Mouse (Mus musculus) neural tube, embryonic 12.5 days (tissue): Measurements from ENCODE around the gene Cyth2. TPM values are rescaled to one million over a fixed set of nuclear protein-coding genes. Genes with fewer than 3 reads are reported as not detected.

Source experiments
- ATAC-seq: fragments of 200-750 bp; cut with Nextera tagmentation; 2 replicates; pipeline ENCODE4 v1.8.0; 2017; ENCODE audit warnings: low read depth, mild to moderate bottlenecking, moderate TSS enrichment, moderate library complexity; ENCODE audit not compliant: low FRiP score
- H3K27ac ChIP-seq: fragments of 300-500 bp; sonication (generic); 2 replicates; pipeline ENCODE4 v1.5.1; 2016
- H3K27me3 ChIP-seq: fragments of 300-500 bp; sonication (generic); replicated peaks from 2 replicates; pipeline ENCODE4 v1.6.1; 2016; ENCODE audit warnings: mild to moderate bottlenecking
- H3K36me3 ChIP-seq: fragments of 300-500 bp; sonication (generic); 2 replicates; pipeline ENCODE4 v1.6.1; 2016; ENCODE audit warnings: mild to moderate bottlenecking
- H3K4me1 ChIP-seq: fragments of 300-500 bp; sonication (generic); 2 replicates; pipeline ENCODE4 v1.6.1; 2016
- H3K4me2 ChIP-seq: fragments of 300-500 bp; sonication (generic); replicated peaks from 2 replicates; pipeline ENCODE4 v1.6.1; 2016; ENCODE audit warnings: mild to moderate bottlenecking
- H3K4me3 ChIP-seq: fragments of 300-500 bp; sonication (generic); 2 replicates; pipeline ENCODE4 v1.5.1; 2016
- H3K9ac ChIP-seq: fragments of 300-500 bp; sonication (generic); 2 replicates; pipeline ENCODE4 v1.6.1; 2016; ENCODE audit warnings: mild to moderate bottlenecking
- H3K9me3 ChIP-seq: fragments of 300-500 bp; sonication (generic); 2 replicates; pipeline ENCODE4 v1.6.1; 2016; ENCODE audit warnings: mild to moderate bottlenecking
- WGBS: fragments of 180-500 bp; shearing (Covaris S2); methylation state at CpG from one replicate; pipeline ENCODE4 v1.1.7; 2016; 5-methylcytosine and 5-hydroxymethylcytosine counted together
- polyA plus RNA-seq: library from polyadenylated mRNA; unstranded; fragments of >200 nt; fragmentation: Nextera tagmentation; extraction: Ambion mirVana; gene quantifications from 2 replicates; pipeline ENCODE4 v1.2.1, GENCODE M21; 2016

The Cyth2 gene
- 305 and 308 TPM in 2 replicates for polyA plus RNA-seq

DNA sequence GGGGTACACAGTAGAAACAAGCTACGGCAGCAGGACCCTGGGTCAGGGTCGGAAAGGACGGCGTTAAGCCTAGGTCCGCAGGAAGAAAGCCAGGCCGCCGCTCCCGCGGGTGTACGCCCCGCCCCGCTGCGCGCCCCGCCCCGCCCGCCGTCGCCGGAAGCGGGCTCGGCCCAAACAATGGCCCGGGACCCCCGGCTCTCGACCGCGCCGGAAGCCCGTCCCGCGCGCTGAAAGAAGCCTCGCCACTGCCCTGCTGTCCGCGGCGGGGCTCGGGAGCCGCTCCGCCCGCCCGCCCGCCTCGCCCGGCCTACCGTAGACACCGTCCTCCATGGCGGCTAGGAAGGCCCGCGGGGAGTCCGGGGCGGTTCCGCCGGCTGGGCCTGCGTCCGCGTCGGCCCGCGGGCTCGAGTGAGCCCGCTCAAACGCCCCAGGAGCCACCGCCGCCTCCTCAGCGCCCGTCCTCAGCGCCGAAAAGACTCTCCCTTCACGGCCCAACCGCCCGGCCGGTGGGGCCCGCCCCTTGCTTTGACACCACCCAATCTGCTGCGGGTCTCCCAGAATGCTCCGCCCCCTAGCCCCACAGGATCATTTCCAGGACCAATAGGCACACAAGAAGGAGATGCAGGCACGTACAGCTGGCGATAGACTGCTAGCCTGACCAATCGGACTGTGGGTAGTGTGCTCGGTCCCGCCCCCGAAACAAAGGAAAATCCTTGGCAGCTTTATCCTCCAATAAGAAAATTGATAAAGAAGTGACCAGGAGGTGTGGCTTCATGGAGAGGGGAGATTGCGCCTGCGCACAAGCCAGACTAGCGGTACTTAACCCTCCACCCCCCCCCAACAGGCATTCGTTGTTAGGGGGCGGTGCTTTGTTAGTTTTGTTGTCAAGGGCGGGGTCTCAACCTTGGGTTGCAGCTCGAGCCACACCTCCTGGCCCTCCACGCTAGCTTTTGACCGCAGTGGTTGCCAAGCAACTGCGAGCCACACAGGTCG, at the start of gene Cyth2:
Gene Cyth2, minus strand, starts transcription at position 795 of the 993 bp plus-strand sequence.
- WGBS, result under 1% methylated on average over 89 of the region's 92 CpGs
- Histone ChIP-seq H3K27me3 (peaks cover 4% of the 10 kb centered on the region; the same call in 1 of the 2 replicates), H3K36me3 (peaks cover 39% of the 10 kb centered on the region), H3K4me1 (peaks cover 26% of the 10 kb centered on the region), H3K9ac (peak within 1 kb of the TSS; percentile 100), H3K4me3 (peak within 1 kb of the TSS; percentile 96), H3K9me3 (no peaks in the 10 kb centered on the region), H3K27ac (peak within 1 kb of the TSS; percentile 100), H3K4me2 (peak within 1 kb of the TSS; percentile 92)
- ATAC-seq, result peak; percentile 99

DNA sequence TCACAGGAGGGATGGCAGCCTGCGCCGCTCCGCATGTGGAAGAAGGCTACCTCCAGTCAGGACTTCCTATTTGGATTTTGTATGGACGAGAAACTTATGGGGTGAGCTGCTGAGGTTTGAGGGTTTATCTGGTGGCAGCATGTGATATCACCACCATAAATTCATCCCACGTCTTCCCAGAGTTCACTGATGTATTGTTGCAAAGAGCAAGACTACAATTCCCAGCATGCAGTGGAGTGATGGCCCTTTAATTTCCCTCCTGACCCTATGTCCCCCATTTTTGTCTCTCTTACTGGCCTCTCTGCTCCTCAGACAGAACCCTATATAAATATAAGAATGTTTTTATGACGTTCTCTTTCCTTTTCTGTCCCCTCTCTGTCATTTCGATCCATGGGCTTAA, 48.4 kb upstream of the Cyth2 start:
- H3K27ac ChIP-seq, result no peak overlapping the region
- H3K27me3 ChIP-seq, result peaks cover 46% of the 10 kb centered on the region
- H3K4me2 ChIP-seq, result no peak overlapping the region
- no peaks in the 10 kb centered on the region for H3K9me3 ChIP-seq
- H3K4me1 ChIP-seq, result peaks cover 33% of the 10 kb centered on the region
- H3K9ac ChIP-seq, result no peak overlapping the region
- no peak overlapping the region for H3K4me3 ChIP-seq
- WGBS, result 84% methylated on average over 7 of the region's 7 CpGs
- ATAC-seq, result no peak
- H3K36me3 ChIP-seq, result no peaks in the 10 kb centered on the region

DNA sequence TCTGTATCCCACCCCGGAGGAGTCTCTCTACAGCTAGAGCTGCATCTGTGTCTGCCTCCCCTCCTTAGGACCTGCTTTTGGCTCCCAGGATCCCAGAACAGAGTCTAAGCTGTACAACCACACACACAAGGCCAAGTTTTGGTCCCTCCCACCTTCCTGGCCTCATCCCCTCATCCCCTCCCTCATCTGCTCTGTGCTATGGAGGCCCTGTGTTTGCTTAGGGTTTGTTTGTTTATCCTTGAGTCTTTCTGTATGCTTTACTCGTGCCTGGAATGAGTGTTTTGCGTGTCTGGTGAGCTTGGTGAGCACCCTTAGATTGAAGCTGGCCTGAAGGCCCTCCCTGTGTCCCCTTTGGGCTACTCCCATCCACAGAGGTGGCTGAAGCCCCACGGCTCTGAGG, 44.6 kb upstream of the Cyth2 start:
- Histone ChIP-seq H3K4me3 (no peak overlapping the region), H3K27ac (no peak overlapping the region), H3K27me3 (peaks cover 46% of the 10 kb centered on the region), H3K4me2 (0 out of 2 replicates have a peak overlapping the region, but pooled peaks have one; percentile 1), H3K9me3 (no peaks in the 10 kb centered on the region), H3K9ac (no peak overlapping the region), H3K36me3 (no peaks in the 10 kb centered on the region), H3K4me1 (peaks cover 23% of the 10 kb centered on the region)
- ATAC-seq, result no peak
- 77% methylated on average over 4 of the region's 4 CpGs for WGBS

DNA sequence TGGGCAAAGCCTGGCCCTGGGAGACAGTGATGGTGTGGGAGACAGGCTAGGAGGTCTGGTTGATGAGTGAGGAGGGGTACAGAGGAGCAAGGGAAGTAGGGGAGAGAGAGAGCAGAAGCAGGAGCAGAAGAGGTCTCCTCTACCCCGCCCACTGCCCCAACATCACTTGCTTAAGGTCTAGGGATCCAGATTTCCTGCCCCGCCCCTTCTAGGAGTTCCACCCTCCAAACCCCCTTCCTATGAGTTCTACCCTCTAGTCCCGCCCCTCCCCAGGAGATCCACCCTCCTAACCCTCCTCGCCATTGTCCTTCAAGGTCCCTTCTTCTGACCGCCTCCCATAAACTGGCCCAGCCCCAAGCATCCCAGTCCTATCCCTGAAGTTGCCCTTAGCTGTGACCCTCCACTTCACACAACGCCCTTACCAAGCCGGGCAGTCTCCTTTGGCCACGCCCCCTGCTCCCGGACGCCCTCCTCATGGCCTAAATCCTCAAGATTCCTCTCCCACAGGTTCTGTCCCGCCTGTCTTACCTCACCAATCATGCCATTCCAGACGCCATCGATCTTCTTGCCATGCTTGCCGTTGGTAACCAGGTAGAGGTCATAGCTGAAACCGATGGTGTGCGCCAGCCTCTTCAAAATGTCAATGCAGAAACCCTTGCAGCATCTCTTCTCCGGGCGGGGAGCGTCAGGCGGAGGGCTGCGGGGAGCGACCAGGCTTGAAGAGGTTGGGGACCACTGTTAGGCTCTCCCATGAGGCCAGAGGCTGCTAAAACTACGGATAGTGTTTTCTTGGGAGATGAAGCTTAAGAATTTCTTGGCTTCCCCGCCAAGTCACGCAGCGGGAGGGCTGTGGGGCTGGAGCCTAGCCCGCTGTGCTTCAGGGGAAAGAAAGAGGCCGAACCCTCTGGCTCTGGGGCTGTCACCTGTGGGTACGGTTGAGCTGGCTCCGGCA, 42.8 kb upstream of the Cyth2 start:
- Histone ChIP-seq H3K4me2 (peak overlapping the region; percentile 58), H3K36me3 (no peaks in the 10 kb centered on the region), H3K9me3 (no peaks in the 10 kb centered on the region), H3K9ac (peak overlapping the region; percentile 38; the same call in 1 of the 2 replicates), H3K27ac (no peak overlapping the region), H3K27me3 (peaks cover 41% of the 10 kb centered on the region), H3K4me1 (peaks cover 23% of the 10 kb centered on the region), H3K4me3 (peak overlapping the region; percentile 23)
- 3% methylated on average over 30 of the region's 30 CpGs for WGBS
- ATAC-seq, result 0 out of 2 replicates have a peak, but pooled peaks have one; percentile 22

DNA sequence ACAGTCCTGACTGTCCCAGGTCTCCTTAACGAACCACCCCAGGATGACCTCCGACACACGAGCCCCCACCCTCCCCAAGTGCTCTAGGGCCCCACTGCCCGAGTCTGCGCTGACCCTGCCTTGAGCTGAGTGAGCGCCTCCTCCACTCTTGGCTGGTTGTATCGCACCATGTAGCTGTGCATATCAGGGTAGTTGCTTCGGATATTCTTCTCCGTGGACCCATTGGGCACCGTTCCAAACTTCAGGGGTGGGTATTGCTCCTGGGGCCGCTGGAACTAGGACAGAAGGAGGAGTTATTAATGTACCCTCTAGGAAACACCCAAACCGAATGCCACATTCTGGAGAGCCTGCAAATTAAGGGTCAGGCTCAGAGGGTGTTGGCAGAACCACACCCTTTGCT, 38.7 kb upstream of the Cyth2 start:
- no peak for ATAC-seq
- H3K4me2 ChIP-seq, result no peak overlapping the region
- H3K4me1 ChIP-seq, result peaks cover 10% of the 10 kb centered on the region
- H3K4me3 ChIP-seq, result no peak overlapping the region
- H3K27ac ChIP-seq, result no peak overlapping the region
- H3K9me3 ChIP-seq, result no peaks in the 10 kb centered on the region
- H3K27me3 ChIP-seq, result peaks cover 27% of the 10 kb centered on the region
- H3K9ac ChIP-seq, result no peak overlapping the region
- WGBS, result 90% methylated on average over 12 of the region's 12 CpGs
- H3K36me3 ChIP-seq, result no peaks in the 10 kb centered on the region

DNA sequence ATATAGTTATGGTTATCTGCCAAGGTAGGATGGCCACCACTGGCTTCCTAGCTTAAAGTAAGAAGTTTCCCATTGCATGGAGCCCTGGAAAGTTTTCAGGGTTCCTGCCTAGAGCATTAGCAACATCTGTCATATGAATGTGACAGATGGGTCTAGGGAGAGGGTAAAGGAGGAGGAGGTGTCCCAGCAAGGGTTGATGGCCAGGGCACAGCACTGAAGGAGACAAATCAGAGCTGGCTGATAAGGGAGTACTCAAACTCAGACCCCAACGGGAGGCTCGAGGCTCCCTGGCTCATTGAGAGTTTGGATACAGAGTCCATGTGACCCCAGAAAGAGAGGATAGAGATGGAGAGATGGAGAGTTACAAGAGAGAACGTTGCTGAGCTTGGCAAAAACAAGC, 36.3 kb upstream of the Cyth2 start:
- Histone ChIP-seq H3K9me3 (no peaks in the 10 kb centered on the region), H3K4me2 (no peak overlapping the region)
- 73% methylated on average over 3 of the region's 3 CpGs for WGBS

DNA sequence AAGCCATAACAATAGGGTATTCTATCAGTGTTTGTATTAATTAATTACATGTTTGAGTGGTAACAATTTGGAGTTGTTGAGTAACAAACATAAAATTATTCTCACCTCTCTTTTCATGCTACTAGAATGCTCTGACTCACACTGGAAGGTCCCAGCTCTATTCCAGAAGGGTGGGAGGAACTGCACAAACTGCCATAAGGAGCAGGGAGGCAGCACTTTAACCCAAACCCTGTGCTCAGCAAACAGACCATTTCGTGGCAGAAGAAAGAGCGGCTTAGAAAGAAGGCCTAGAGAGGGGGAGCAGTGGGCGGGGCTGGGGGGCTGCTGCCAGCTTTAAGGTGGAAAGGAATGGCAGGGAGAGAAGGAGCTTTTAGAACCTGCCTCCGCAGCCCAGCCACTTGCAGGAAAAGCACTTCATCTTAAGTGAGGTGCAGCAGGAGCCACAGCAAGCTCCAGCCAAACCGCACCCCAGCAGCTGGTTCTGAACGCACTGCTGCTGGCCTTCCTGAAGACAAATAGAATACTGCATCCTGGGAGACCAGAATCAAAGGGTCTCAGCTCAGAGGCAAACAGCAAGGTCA, 34.2 kb upstream of the Cyth2 start:
- no peaks in the 10 kb centered on the region for H3K36me3 ChIP-seq
- no peaks in the 10 kb centered on the region for H3K4me1 ChIP-seq
- H3K4me3 ChIP-seq, result no peak overlapping the region
- H3K9ac ChIP-seq, result no peak overlapping the region
- ATAC-seq, result no peak
- H3K4me2 ChIP-seq, result no peak overlapping the region
- no peak overlapping the region for H3K27ac ChIP-seq
- H3K27me3 ChIP-seq, result 0 out of 2 replicates have a peak, but pooled peaks cover 4% of the 10 kb centered on the region
- H3K9me3 ChIP-seq, result no peaks in the 10 kb centered on the region
- whole genome bisulfite sequencing, result 20% methylated on average over 6 of the region's 6 CpGs

More for the DNA sequence above, 36.3 kb upstream of the Cyth2 start:
- ATAC-seq, result no peak
- Histone ChIP-seq H3K4me3 (no peak overlapping the region), H3K9ac (no peak overlapping the region), H3K36me3 (no peaks in the 10 kb centered on the region), H3K27me3 (peaks cover 11% of the 10 kb centered on the region; the same call in 1 of the 2 replicates), H3K4me1 (no peaks in the 10 kb centered on the region), H3K27ac (no peak overlapping the region)

DNA sequence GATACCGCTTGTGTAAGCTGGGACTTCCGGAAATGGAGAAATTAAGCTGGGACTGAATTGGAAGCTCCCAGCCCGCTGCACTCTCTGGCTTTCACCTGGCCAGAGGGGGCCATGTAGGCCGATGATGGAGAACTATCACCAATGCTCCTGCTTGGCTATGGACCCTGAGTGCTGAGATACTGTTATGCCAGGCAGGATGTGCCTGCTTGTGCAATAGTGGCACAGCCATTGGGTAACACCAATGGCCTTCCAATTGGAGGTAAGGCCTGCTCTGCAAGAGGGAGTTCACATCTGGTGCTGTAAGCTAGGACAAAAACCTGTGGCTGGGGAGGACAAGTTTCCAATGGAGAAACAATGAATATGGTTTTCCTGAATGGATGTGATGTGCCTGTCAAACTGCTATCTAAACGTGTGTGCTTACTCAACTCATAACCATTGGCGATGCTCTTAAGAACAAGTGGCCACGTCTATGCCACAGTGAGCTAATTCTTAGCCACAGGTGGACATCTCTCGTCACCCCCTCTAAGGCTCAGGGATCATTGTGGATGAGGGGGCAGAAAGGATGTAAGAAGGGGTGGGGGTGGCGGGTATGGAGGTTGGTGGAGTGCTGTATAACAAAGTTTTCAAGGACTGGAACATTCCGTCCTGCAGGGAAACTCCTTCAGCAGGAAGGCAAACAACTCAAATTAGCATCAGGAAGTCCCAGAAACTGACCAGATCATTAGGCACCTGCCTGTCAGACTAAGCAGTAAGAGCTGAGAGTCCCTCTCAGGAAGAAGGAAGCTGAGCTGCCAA, 28.8 kb upstream of the Cyth2 start:
- 89% methylated on average over 10 of the region's 10 CpGs for WGBS
- no peak for ATAC-seq
- Histone ChIP-seq H3K36me3 (no peaks in the 10 kb centered on the region), H3K27ac (no peak overlapping the region), H3K4me2 (no peak overlapping the region), H3K4me1 (no peaks in the 10 kb centered on the region), H3K9me3 (no peaks in the 10 kb centered on the region), H3K9ac (no peak overlapping the region), H3K4me3 (no peak overlapping the region), H3K27me3 (no peaks in the 10 kb centered on the region; the same call in 1 of the 2 replicates)

DNA sequence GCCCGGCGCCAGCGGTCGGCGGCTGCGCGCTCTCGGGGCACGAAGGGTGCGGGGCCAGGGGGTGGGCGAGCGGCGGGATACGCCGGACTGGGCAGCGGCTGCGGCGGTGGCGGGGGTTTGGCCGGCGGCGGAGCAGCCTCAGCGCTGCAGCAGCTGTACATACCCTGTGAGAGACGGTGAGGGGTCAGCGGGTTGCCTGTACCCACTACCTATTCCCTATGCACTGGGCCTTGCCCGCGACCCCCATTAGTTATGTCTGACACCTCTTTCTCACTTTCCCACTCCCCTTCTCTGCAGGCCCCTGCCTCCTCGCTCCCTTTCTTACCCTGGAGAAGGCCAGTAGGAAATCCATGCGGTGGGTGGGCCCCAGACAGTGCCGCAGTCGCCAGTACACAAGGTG, 19.5 kb upstream of the Cyth2 start:
- WGBS, result 4% methylated on average over 23 of the region's 31 CpGs
- 0 out of 2 replicates have a peak overlapping the region, but pooled peaks have one; percentile 40 for H3K9ac ChIP-seq

DNA sequence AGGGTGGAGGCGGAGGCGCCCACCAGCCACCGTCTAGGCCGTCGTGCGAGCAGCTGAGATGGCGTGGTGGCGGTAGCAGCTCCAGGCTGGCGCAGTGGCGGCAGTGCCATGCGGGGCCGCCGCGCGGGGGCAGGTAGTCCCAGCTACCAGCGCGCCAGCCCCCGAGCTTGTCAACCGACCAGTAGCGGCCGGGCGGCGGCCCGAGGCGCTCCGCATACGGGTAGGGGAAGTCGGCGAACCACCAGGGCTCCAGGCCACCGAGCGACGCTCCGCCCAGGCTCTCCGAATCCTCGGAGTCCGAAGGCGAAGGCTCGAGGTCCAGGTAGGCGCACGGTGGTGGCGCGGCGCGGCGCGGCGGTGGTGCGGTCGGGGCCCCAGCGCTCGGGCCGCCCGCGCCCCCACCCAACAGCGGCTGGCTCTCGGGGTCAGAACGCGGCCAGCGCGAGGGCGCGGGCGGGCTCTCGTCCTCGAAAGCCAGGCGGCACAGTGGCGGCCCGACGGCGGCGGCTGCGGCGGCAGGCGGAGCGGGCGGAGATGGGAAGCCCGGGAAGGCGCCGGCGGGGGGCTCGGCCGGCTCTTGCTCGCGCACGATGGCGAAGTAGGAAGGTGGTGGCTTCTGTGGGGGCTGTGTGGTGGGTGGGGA, 18.9 kb upstream of the Cyth2 start:
- peak overlapping the region; percentile 56 for H3K4me2 ChIP-seq
- peaks cover 51% of the 10 kb centered on the region for H3K27me3 ChIP-seq
- 2% methylated on average over 84 of the region's 86 CpGs for WGBS
- no peaks in the 10 kb centered on the region for H3K9me3 ChIP-seq
- H3K9ac ChIP-seq, result peak overlapping the region; percentile 40
- ATAC-seq, result no peak
- H3K4me3 ChIP-seq, result peak overlapping the region; percentile 35
- H3K36me3 ChIP-seq, result peaks cover 6% of the 10 kb centered on the region; the same call in 1 of the 2 replicates
- no peak overlapping the region for H3K27ac ChIP-seq
- peaks cover 27% of the 10 kb centered on the region for H3K4me1 ChIP-seq

More for the DNA sequence above, 19.5 kb upstream of the Cyth2 start:
- no peak overlapping the region for H3K27ac ChIP-seq
- peaks cover 27% of the 10 kb centered on the region for H3K4me1 ChIP-seq
- H3K4me2 ChIP-seq, result peak overlapping the region; percentile 56
- H3K36me3 ChIP-seq, result no peaks in the 10 kb centered on the region
- peak overlapping the region; percentile 35 for H3K4me3 ChIP-seq
- no peak for ATAC-seq
- no peaks in the 10 kb centered on the region for H3K9me3 ChIP-seq
- peaks cover 51% of the 10 kb centered on the region for H3K27me3 ChIP-seq
